ENCODE assay signal across 8 mouse cellular contexts in the genomic region with DNA sequence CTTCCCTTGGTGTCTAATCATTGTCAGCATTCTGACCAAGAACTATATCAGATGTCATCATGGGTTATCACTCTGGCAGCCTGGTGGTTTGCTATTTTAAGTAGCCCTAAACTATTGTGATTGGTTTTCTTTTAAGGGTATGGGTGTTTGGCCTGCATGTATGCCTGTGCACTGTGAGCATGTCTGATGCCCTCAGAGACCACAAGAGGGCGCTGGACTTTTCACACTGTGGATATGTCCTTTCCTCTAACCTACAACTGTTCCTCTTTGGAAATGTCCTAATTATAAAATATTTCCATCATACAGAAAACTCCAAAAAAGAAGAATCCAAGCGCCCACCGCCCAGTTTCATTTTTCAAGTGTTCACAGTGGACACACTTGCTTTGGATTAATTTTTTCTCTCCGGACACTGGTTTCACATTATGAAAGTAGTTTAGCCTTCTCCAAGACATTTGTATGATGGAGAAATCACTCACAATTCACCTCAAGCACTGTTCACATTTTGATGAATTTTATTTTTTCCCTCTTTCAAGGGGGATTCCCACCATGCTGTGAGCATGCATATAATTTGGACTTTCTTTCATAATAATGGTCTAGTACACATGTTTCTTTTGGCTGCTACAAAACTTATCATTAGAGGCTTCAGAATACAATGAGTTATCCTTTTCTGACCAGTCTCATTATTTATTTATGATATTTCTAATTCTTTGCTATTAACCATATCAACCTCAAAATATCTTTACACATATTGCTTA. TPM values are rescaled to one million over a fixed set of nuclear protein-coding genes. Genes with fewer than 3 reads are reported as not detected.
A peak's percentile ranks its signal among the peaks of the same experiment; 100 is the strongest.
DNase-seq lines count a peak whose midpoint lies in the region; ATAC-seq and TF ChIP-seq lines count a peak whose summit lies in the region.

No protein-coding gene starts in this region.

- intact Hi-C loops in heart, postnatal 14 days (cut with DNase I): loop anchor here (5.0 kb wide), 1 partner anchor 104 kb away; no protein-coding TSS in a partner anchor
- intact Hi-C loops in left cerebral cortex, postnatal 10 days (cut with DNase I): no loop called here

- DNase-seq in heart, postnatal 14 days: peak; percentile 9 to 48
- DNase-seq in heart, adult 9 months (ENCODE audit: low spot score in 2 of 2): no peak
- DNase-seq in urinary bladder, postnatal 14 days (ENCODE audit: low spot score): peak; percentile 21
- no peak for DNase-seq in urinary bladder, postnatal 10 days (ENCODE audit: low spot score)
- DNase-seq in embryo, embryonic 11 days: peak; percentile 35
- peak; percentile 40 for DNase-seq in stomach, postnatal 0 days (ENCODE audit: low spot score)
- no peak for DNase-seq in frontal cortex, postnatal 10 days (ENCODE audit: low spot score in 2 of 2)
- no peak for DNase-seq in left cerebral cortex, postnatal 10 days (ENCODE audit: extremely low spot score in 1 of 2, low spot score in 2 of 2)

- H3K4me2 ChIP-seq in stomach, postnatal 0 days (replicated peaks; ENCODE audit: low read depth): no peak overlapping the region

- H3K9ac ChIP-seq in stomach, postnatal 0 days (ENCODE audit: low read length): no peak overlapping the region

- H3K36me3 ChIP-seq in stomach, postnatal 0 days (ENCODE audit: control insufficient read depth, insufficient read depth, low read length): no peaks in the 10 kb centered on the region

- no peak for TF ChIP-seq EP300 in stomach, postnatal 0 days (optimal IDR thresholded peaks at IDR 0.05)

- WGBS in stomach, postnatal 0 days: 72% methylated on average over 4 of the region's 4 CpGs

- H3K27ac ChIP-seq in stomach, postnatal 0 days (replicated peaks): no peak overlapping the region

- H3K9me3 ChIP-seq in stomach, postnatal 0 days (ENCODE audit: control insufficient read depth, low read length): no peaks in the 10 kb centered on the region

- peak; percentile 69 for TF ChIP-seq CTCF in stomach, postnatal 0 days (IDR thresholded peaks at IDR 0.05; ENCODE audit: low read depth)

- H3K4me3 ChIP-seq in stomach, postnatal 0 days (ENCODE audit: low read depth, low read length): no peak overlapping the region

- H3K27me3 ChIP-seq in stomach, postnatal 0 days (ENCODE audit: control insufficient read depth, insufficient read depth, low read length): no peaks in the 10 kb centered on the region

- H3K4me1 ChIP-seq in stomach, postnatal 0 days (replicated peaks; ENCODE audit: control insufficient read depth, insufficient read depth): no peaks in the 10 kb centered on the region

- ATAC-seq in stomach, postnatal 0 days (ENCODE audit: low FRiP score, low TSS enrichment): no peak

RNA-seq across cellular contexts. Expression of a gene that starts 35.5 kb away (rescaled TPM):
- total RNA-seq in heart, postnatal 14 days (2021): 1 to 10 TPM; 5.0 TPM
- polyA plus RNA-seq in stomach, postnatal 0 days (2015; fragmentation: Nextera tagmentation; extraction: Ambion mirVana): 5.1 and 5.8 TPM in 2 replicates
- total RNA-seq in left cerebral cortex, postnatal 10 days (2021): 10 to 100 TPM; 74.2 to 86.2 TPM

Comparison
In these comparisons a context has a peak if more than half of its experiments do, and no peak if none do; other contexts are left out.
1. DNase-seq: peak in heart, postnatal 14 days (2 of 2), urinary bladder, postnatal 14 days (single experiment), embryo, embryonic 11 days (single experiment) and stomach, postnatal 0 days (single experiment); none in heart, adult 9 months (0 of 2), urinary bladder, postnatal 10 days (single experiment), frontal cortex, postnatal 10 days (0 of 2) and left cerebral cortex, postnatal 10 days (0 of 2).
2. RNA of a gene that starts 35.5 kb away (total RNA-seq): 74.2 to 86.2 TPM in left cerebral cortex, postnatal 10 days; 5.0 TPM in heart, postnatal 14 days; every median in the first group is over 10 times any median in the second.